ENCODE assay signal across 22 mouse cellular contexts in genomic region chr4:23600070-23600469, GRCm38 (mm10).
A peak's percentile ranks its signal among the peaks of the same experiment; 100 is the strongest.
DNase-seq lines count a peak whose midpoint lies in the region; ATAC-seq and TF ChIP-seq lines count a peak whose summit lies in the region.
"Had no signal": no experiment of that assay in that cellular context is flagged by ENCODE, and none has a peak within 500 bp of the region (broad histone marks: within the 10 kb centered on the region; RNA-seq: fewer than 3 reads in every experiment).

No protein-coding gene starts in this region.

- H3K9ac ChIP-seq in intestine, embryonic 15.5 days, result no peak overlapping the region
- no peak overlapping the region for H3K9ac ChIP-seq in intestine, postnatal 0 days (ENCODE audit: low read depth, low read length)
- H3K9ac ChIP-seq in lung, embryonic 15.5 days, result no peak overlapping the region
- no peak overlapping the region for H3K9ac ChIP-seq in lung, postnatal 0 days (replicated peaks; ENCODE audit: low read depth)
- no peak overlapping the region for H3K9ac ChIP-seq in stomach, postnatal 0 days (ENCODE audit: low read length)
- no peak overlapping the region for H3K9ac ChIP-seq in midbrain, postnatal 0 days (replicated peaks; ENCODE audit: low read length, poor library complexity, severe bottlenecking)
- H3K9ac ChIP-seq: embryonic facial prominence, embryonic 13.5 days; embryonic facial prominence, embryonic 15.5 days; forebrain, embryonic 12.5 days had no signal

- DNase-seq in lung, postnatal 0 days (ENCODE audit: low spot score), result no peak
- no peak for DNase-seq in stomach, postnatal 0 days (ENCODE audit: low spot score)
- DNase-seq in midbrain, postnatal 0 days (ENCODE audit: low spot score), result no peak
- DNase-seq: adrenal gland, adult 2 months; adrenal gland, postnatal 10 days; adrenal gland, postnatal 25 days; cerebellum, adult 11 months; cerebellum, adult 18-20 months; cerebellum, adult 8-10 months; cerebellum, adult 9-11 months; cerebellum, postnatal 14 days; cerebellum, postnatal 36 days; embryo, embryonic 11 days had no signal

- TF ChIP-seq EP300 in lung, postnatal 0 days (IDR thresholded peaks at IDR 0.05), result no peak
- no peak for TF ChIP-seq EP300 in stomach, postnatal 0 days (optimal IDR thresholded peaks at IDR 0.05)

- H3K36me3 ChIP-seq in intestine, embryonic 15.5 days, result no peaks in the 10 kb centered on the region
- no peaks in the 10 kb centered on the region for H3K36me3 ChIP-seq in intestine, postnatal 0 days (ENCODE audit: control insufficient read depth, insufficient read depth)
- no peaks in the 10 kb centered on the region for H3K36me3 ChIP-seq in lung, embryonic 15.5 days
- H3K36me3 ChIP-seq in lung, postnatal 0 days (ENCODE audit: insufficient read depth, low read length), result no peaks in the 10 kb centered on the region
- H3K36me3 ChIP-seq in stomach, postnatal 0 days (ENCODE audit: control insufficient read depth, insufficient read depth, low read length), result no peaks in the 10 kb centered on the region
- no peaks in the 10 kb centered on the region for H3K36me3 ChIP-seq in midbrain, postnatal 0 days (ENCODE audit: insufficient read depth, low read length)
- H3K36me3 ChIP-seq: embryonic facial prominence, embryonic 13.5 days; embryonic facial prominence, embryonic 15.5 days; forebrain, embryonic 10.5 days; forebrain, embryonic 12.5 days had no signal

- WGBS in intestine, embryonic 15.5 days, result 71% methylated on average over 2 of the region's 2 CpGs
- WGBS in intestine, postnatal 0 days, result 56% methylated on average over 2 of the region's 2 CpGs
- WGBS in lung, embryonic 15.5 days, result 64% methylated on average over 2 of the region's 2 CpGs
- 54% methylated on average over 2 of the region's 2 CpGs for WGBS in lung, postnatal 0 days
- WGBS in stomach, postnatal 0 days, result 55% methylated on average over 2 of the region's 2 CpGs
- WGBS in midbrain, postnatal 0 days, result 88% methylated on average over 2 of the region's 2 CpGs

- no peaks in the 10 kb centered on the region for H3K4me1 ChIP-seq in intestine, embryonic 15.5 days (replicated peaks)
- H3K4me1 ChIP-seq in intestine, postnatal 0 days (replicated peaks; ENCODE audit: control insufficient read depth, insufficient read depth, low read length), result no peaks in the 10 kb centered on the region
- no peaks in the 10 kb centered on the region for H3K4me1 ChIP-seq in lung, embryonic 15.5 days
- H3K4me1 ChIP-seq in lung, postnatal 0 days (ENCODE audit: insufficient read depth, low read depth, low read length), result no peaks in the 10 kb centered on the region
- H3K4me1 ChIP-seq in stomach, postnatal 0 days (replicated peaks; ENCODE audit: control insufficient read depth, insufficient read depth), result no peaks in the 10 kb centered on the region
- peaks cover 5% of the 10 kb centered on the region; the same call in 1 of the 2 replicates for H3K4me1 ChIP-seq in midbrain, postnatal 0 days (ENCODE audit: insufficient read depth, low read length)

- no peaks in the 10 kb centered on the region for H3K9me3 ChIP-seq in intestine, embryonic 15.5 days
- H3K9me3 ChIP-seq in intestine, postnatal 0 days (ENCODE audit: control insufficient read depth), result no peaks in the 10 kb centered on the region
- no peaks in the 10 kb centered on the region for H3K9me3 ChIP-seq in lung, embryonic 15.5 days
- H3K9me3 ChIP-seq in lung, postnatal 0 days (ENCODE audit: low read length), result no peaks in the 10 kb centered on the region
- H3K9me3 ChIP-seq in stomach, postnatal 0 days (ENCODE audit: control insufficient read depth, low read length), result no peaks in the 10 kb centered on the region
- no peaks in the 10 kb centered on the region for H3K9me3 ChIP-seq in midbrain, postnatal 0 days (ENCODE audit: low read length)
- H3K9me3 ChIP-seq: embryonic facial prominence, embryonic 13.5 days; embryonic facial prominence, embryonic 15.5 days; forebrain, embryonic 10.5 days; forebrain, embryonic 12.5 days had no signal

- no peak overlapping the region for H3K27ac ChIP-seq in intestine, embryonic 15.5 days
- H3K27ac ChIP-seq in intestine, postnatal 0 days (ENCODE audit: low read depth, low read length), result no peak overlapping the region
- H3K27ac ChIP-seq in lung, embryonic 15.5 days, result no peak overlapping the region
- H3K27ac ChIP-seq in lung, postnatal 0 days (ENCODE audit: low read length), result no peak overlapping the region
- no peak overlapping the region for H3K27ac ChIP-seq in stomach, postnatal 0 days (replicated peaks)
- no peak overlapping the region for H3K27ac ChIP-seq in midbrain, postnatal 0 days (ENCODE audit: low read depth, low read length)
- H3K27ac ChIP-seq: embryonic facial prominence, embryonic 13.5 days; embryonic facial prominence, embryonic 15.5 days; forebrain, embryonic 10.5 days; forebrain, embryonic 12.5 days had no signal

- TF ChIP-seq CTCF in intestine, postnatal 0 days (IDR thresholded peaks at IDR 0.05; ENCODE audit: low read depth), result no peak
- no peak for TF ChIP-seq CTCF in lung, postnatal 0 days (IDR thresholded peaks at IDR 0.05)
- TF ChIP-seq CTCF in stomach, postnatal 0 days (IDR thresholded peaks at IDR 0.05; ENCODE audit: low read depth), result no peak
- TF ChIP-seq CTCF in midbrain, postnatal 0 days (IDR thresholded peaks at IDR 0.05), result no peak

- peak; percentile 62; the same call in 1 of the 2 replicates for ATAC-seq in intestine, embryonic 15.5 days
- ATAC-seq in intestine, postnatal 0 days, result no peak
- ATAC-seq in lung, embryonic 15.5 days (ENCODE audit: borderline replicate concordance, extremely low read depth, low FRiP score, low TSS enrichment), result 0 out of 2 replicates have a peak, but pooled peaks have one; percentile 27
- ATAC-seq in lung, postnatal 0 days, result no peak
- ATAC-seq in stomach, postnatal 0 days (ENCODE audit: low FRiP score, low TSS enrichment), result peak; percentile 51; the same call in 1 of the 2 replicates
- no peak for ATAC-seq in midbrain, postnatal 0 days (ENCODE audit: low FRiP score)
- ATAC-seq: forebrain, embryonic 14.5 days had no signal

- H3K27me3 ChIP-seq in intestine, embryonic 15.5 days (replicated peaks), result no peaks in the 10 kb centered on the region
- no peaks in the 10 kb centered on the region for H3K27me3 ChIP-seq in intestine, postnatal 0 days (replicated peaks; ENCODE audit: control insufficient read depth, insufficient read depth, low read length)
- H3K27me3 ChIP-seq in lung, embryonic 15.5 days, result no peaks in the 10 kb centered on the region
- no peaks in the 10 kb centered on the region for H3K27me3 ChIP-seq in lung, postnatal 0 days (replicated peaks; ENCODE audit: insufficient read depth, low read length)
- no peaks in the 10 kb centered on the region for H3K27me3 ChIP-seq in stomach, postnatal 0 days (ENCODE audit: control insufficient read depth, insufficient read depth, low read length)
- no peaks in the 10 kb centered on the region for H3K27me3 ChIP-seq in midbrain, postnatal 0 days (ENCODE audit: insufficient read depth, low read length)
- H3K27me3 ChIP-seq: embryonic facial prominence, embryonic 13.5 days; embryonic facial prominence, embryonic 15.5 days; forebrain, embryonic 12.5 days had no signal

- H3K4me3 ChIP-seq in intestine, embryonic 15.5 days (replicated peaks), result no peak overlapping the region
- H3K4me3 ChIP-seq in intestine, postnatal 0 days (ENCODE audit: low read depth, low read length), result no peak overlapping the region
- H3K4me3 ChIP-seq in lung, embryonic 15.5 days, result no peak overlapping the region
- H3K4me3 ChIP-seq in lung, postnatal 0 days (ENCODE audit: low read depth, low read length), result no peak overlapping the region
- no peak overlapping the region for H3K4me3 ChIP-seq in stomach, postnatal 0 days (ENCODE audit: low read depth, low read length)
- H3K4me3 ChIP-seq in midbrain, postnatal 0 days (ENCODE audit: low read depth, low read length), result no peak overlapping the region
- H3K4me3 ChIP-seq: embryonic facial prominence, embryonic 13.5 days; embryonic facial prominence, embryonic 15.5 days; erythroblast, embryonic 14.5 days; forebrain, embryonic 10.5 days; forebrain, embryonic 12.5 days had no signal

- H3K4me2 ChIP-seq in intestine, embryonic 15.5 days (replicated peaks), result no peak overlapping the region
- H3K4me2 ChIP-seq in intestine, postnatal 0 days (replicated peaks; ENCODE audit: low read depth), result no peak overlapping the region
- H3K4me2 ChIP-seq in lung, embryonic 15.5 days, result no peak overlapping the region
- no peak overlapping the region for H3K4me2 ChIP-seq in lung, postnatal 0 days (replicated peaks; ENCODE audit: low read depth, low read length)
- H3K4me2 ChIP-seq in stomach, postnatal 0 days (replicated peaks; ENCODE audit: low read depth), result no peak overlapping the region
- no peak overlapping the region for H3K4me2 ChIP-seq in midbrain, postnatal 0 days (ENCODE audit: low read depth, low read length, poor library complexity, severe bottlenecking)
- H3K4me2 ChIP-seq: embryonic facial prominence, embryonic 13.5 days; embryonic facial prominence, embryonic 15.5 days; forebrain, embryonic 12.5 days had no signal

Comparison
In these comparisons a context has a peak if more than half of its experiments do, and no peak if none do; other contexts are left out.
1. ATAC-seq: peak in intestine, embryonic 15.5 days (single experiment), lung, embryonic 15.5 days (single experiment) and stomach, postnatal 0 days (single experiment); none in intestine, postnatal 0 days (single experiment), lung, postnatal 0 days (single experiment) and midbrain, postnatal 0 days (single experiment).